Mouse (Mus musculus): ENCODE measurements around the gene Hyal1.

DNA sequence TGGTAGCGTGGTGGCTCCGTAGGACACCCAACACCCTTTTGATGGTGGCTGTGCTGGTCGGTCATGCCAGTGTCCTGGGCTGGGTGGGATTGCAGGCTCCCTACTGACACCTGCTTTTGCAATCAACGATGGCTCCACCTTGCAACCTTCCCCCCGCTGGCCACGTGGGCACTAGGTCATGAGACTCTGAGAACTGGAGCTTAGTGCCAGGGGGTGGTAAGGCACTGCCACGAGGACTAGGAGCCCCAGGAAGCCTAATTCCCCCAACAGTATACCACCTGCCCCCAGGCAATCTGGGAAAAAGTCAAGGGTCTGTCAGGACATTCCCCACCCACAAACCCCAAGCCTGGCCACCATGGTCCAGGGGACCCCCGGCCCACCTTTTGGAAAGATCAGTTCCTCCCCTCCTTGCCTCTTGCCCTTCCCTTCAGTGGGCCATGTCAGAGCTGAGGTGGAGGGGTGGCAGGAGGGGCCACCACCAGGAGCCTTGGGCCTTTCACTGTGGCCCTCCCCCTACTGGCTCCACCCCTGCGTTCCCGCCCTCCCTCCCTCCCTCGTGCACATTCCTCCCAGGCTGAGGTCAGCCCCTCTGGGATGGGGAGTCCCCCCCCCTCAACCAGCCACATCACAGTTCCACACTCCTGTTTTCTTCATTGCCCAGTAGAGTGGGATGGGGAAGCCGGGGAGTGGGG lies 32.2 kb downstream of the Hyal1 start, which contains the start of gene Sema3b:
- TF ChIP-seq CTCF (IDR thresholded peaks at IDR 0.05; ENCODE audit: extremely low read depth, insufficient read depth, insufficient read length, insufficient replicate concordance), result no peak
- TF ChIP-seq POLR2A (IDR thresholded peaks at IDR 0.05; ENCODE audit: low read depth, low read length), result no peak

All from spleen, adult 2 months (tissue).